In genomic region chr12:59137031-59137430, GRCm38 (mm10) we compare ENCODE assay signal across 25 mouse cellular contexts.
"Had no signal": no experiment of that assay in that cellular context is flagged by ENCODE, and none has a peak within 500 bp of the region (broad histone marks: within the 10 kb centered on the region; RNA-seq: fewer than 3 reads in every experiment).

No protein-coding gene starts in this region.

- H3K27ac ChIP-seq: embryonic facial prominence, embryonic 10.5 days; embryonic facial prominence, embryonic 12.5 days; embryonic facial prominence, embryonic 13.5 days; embryonic facial prominence, embryonic 15.5 days; forebrain, embryonic 10.5 days; forebrain, embryonic 12.5 days; forebrain, embryonic 13.5 days; forebrain, embryonic 15.5 days; gastrocnemius, adult 2 months; heart, adult 2 months; heart, embryonic 10.5 days had no signal

- H3K27me3 ChIP-seq: embryonic facial prominence, embryonic 12.5 days; embryonic facial prominence, embryonic 13.5 days; embryonic facial prominence, embryonic 15.5 days; forebrain, embryonic 12.5 days; forebrain, embryonic 13.5 days; forebrain, embryonic 15.5 days had no signal

- H3K9ac ChIP-seq: embryonic facial prominence, embryonic 12.5 days; embryonic facial prominence, embryonic 13.5 days; embryonic facial prominence, embryonic 15.5 days; forebrain, embryonic 12.5 days; forebrain, embryonic 13.5 days; forebrain, embryonic 15.5 days; forebrain, postnatal 0 days had no signal

- H3K4me2 ChIP-seq: embryonic facial prominence, embryonic 12.5 days; embryonic facial prominence, embryonic 13.5 days; embryonic facial prominence, embryonic 15.5 days; forebrain, embryonic 12.5 days; forebrain, embryonic 13.5 days; forebrain, embryonic 15.5 days had no signal

- H3K9me3 ChIP-seq: embryonic facial prominence, embryonic 10.5 days; embryonic facial prominence, embryonic 12.5 days; embryonic facial prominence, embryonic 13.5 days; embryonic facial prominence, embryonic 15.5 days; forebrain, embryonic 10.5 days; forebrain, embryonic 12.5 days; forebrain, embryonic 13.5 days; forebrain, embryonic 15.5 days; heart, embryonic 10.5 days had no signal

- DNase-seq: cerebellum, adult 9-10 months; cerebellum, adult 9-11 months; cerebellum, postnatal 10 days; cerebellum, postnatal 14 days; cerebellum, postnatal 25 days; cerebellum, postnatal 36 days; embryo, embryonic 11 days; forebrain, postnatal 0 days; gastrocnemius, adult 2 months; gastrocnemius, postnatal 10 days; gastrocnemius, postnatal 14 days; gastrocnemius, postnatal 25 days; gastrocnemius, postnatal 36 days; heart, adult 2 months had no signal

- H3K4me3 ChIP-seq: embryonic facial prominence, embryonic 10.5 days; embryonic facial prominence, embryonic 12.5 days; embryonic facial prominence, embryonic 13.5 days; embryonic facial prominence, embryonic 15.5 days; forebrain, embryonic 10.5 days; forebrain, embryonic 12.5 days; forebrain, embryonic 13.5 days; forebrain, embryonic 15.5 days; gastrocnemius, adult 2 months; heart, adult 2 months; heart, embryonic 10.5 days had no signal

- ATAC-seq: forebrain, embryonic 13.5 days; forebrain, embryonic 14.5 days; forebrain, embryonic 15.5 days; forebrain, embryonic 16.5 days; forebrain, postnatal 0 days had no signal
